Comparison of ENCODE assay signal across 2 mouse cellular contexts in genomic region chr14:55043694-55044093, GRCm38 (mm10). TPM values are rescaled to one million over a fixed set of nuclear protein-coding genes. Genes with fewer than 3 reads are reported as not detected.
"Had no signal": no experiment of that assay in that cellular context is flagged by ENCODE, and none has a peak within 500 bp of the region (broad histone marks: within the 10 kb centered on the region; RNA-seq: fewer than 3 reads in every experiment).

No protein-coding gene starts in this region.

RNA-seq across cellular contexts. Expression of gene Myh7, which starts 49.3 kb away (rescaled TPM):
- total RNA-seq: hematopoietic stem cell, adult 5-6 weeks had no signal
- polyA plus RNA-seq: inflammation-experienced regulatory T-cells, adult 6 months had no signal
